Mouse (Mus musculus) thymus, adult 2 months (tissue): ENCODE results near the gene Traf3.

Source experiments
- CTCF ChIP-seq: fragments of 200-500 bp; IDR thresholded peaks from 2 replicates; pipeline ENCODE4 v1.5.1; 2012; ENCODE audit warnings: mild to moderate bottlenecking, control low read depth, low read length, moderate library complexity, borderline replicate concordance; ENCODE audit not compliant: control insufficient read depth, poor library complexity, insufficient read depth; ENCODE audit errors: extremely low read depth
- POLR2A ChIP-seq: fragments of 200-500 bp; IDR thresholded peaks from 2 replicates; pipeline ENCODE4 v1.6.1; 2012; ENCODE audit warnings: mild to moderate bottlenecking, low read length, control low read depth, moderate library complexity; ENCODE audit not compliant: control insufficient read depth, poor library complexity, insufficient read depth; ENCODE audit errors: extremely low read depth

GRCm38 (mm10) chr12:111218867-111219266 is 52.7 kb downstream of the Traf3 start:
- TF ChIP-seq CTCF = no peak
- TF ChIP-seq POLR2A = no peak
